Mouse (Mus musculus) heart, embryonic 12.5 days (tissue): ENCODE results near the gene Vwa1. TPM values are rescaled to one million over a fixed set of nuclear protein-coding genes. Genes with fewer than 3 reads are reported as not detected.

Experiments
- microRNA-seq: library from miRNA; unstranded; fragments of <30 nt; microRNA quantifications from one replicate; pipeline ENCODE4, GENCODE M21; 2017
- polyA plus RNA-seq: library from polyadenylated mRNA; unstranded; fragments of >200 nt; fragmentation: Nextera tagmentation; extraction: Ambion mirVana; gene quantifications from 2 replicates; pipeline ENCODE4 v1.2.1, GENCODE M21; 2016

Gene Vwa1
- polyA plus RNA-seq, 1 experiment from 2014 or later, result 1.7 TPM

Small RNAs within 50 kb of the gene (microRNA-seq; reads per million reads assigned to microRNA genes)
- not detected for gene Gm27743

Other genes with a start within 250 kb of the Vwa1 start
- 52.0 and 52.5 TPM in 2 replicates for gene Nadk, start 212.3 kb downstream of the Vwa1 start, polyA plus RNA-seq
- 8.9 and 9.1 TPM in 2 replicates for gene Slc35e2, start 173.3 kb downstream of the Vwa1 start, polyA plus RNA-seq
- 51.8 and 52.3 TPM in 2 replicates for gene Cdk11b, start 149.8 kb downstream of the Vwa1 start, polyA plus RNA-seq
- not detected in 2 replicates for gene Gm10563, start 129.3 kb downstream of the Vwa1 start, polyA plus RNA-seq
- gene Mmp23, start 121.3 kb downstream of the Vwa1 start, polyA plus RNA-seq, result 72.0 and 75.7 TPM in 2 replicates
- gene Mib2, start 105.5 kb downstream of the Vwa1 start, polyA plus RNA-seq, result 21.7 and 22.4 TPM in 2 replicates
- gene Fndc10, start 80.4 kb downstream of the Vwa1 start, polyA plus RNA-seq, result 5.2 and 5.5 TPM in 2 replicates
- gene Ssu72, start 69.9 kb downstream of the Vwa1 start, polyA plus RNA-seq, result 111 and 116 TPM in 2 replicates
- gene Tmem240, start 39.9 kb downstream of the Vwa1 start, polyA plus RNA-seq, result 0.63 and 0.67 TPM in 2 replicates
- 102 and 104 TPM in 2 replicates for gene Atad3a, start 13.6 kb downstream of the Vwa1 start, polyA plus RNA-seq
- gene Tmem88b, start 11.2 kb upstream of the Vwa1 start, polyA plus RNA-seq, result 7.0 and 7.2 TPM in 2 replicates
- gene Ankrd65, start 15.7 kb upstream of the Vwa1 start, polyA plus RNA-seq, result not detected in 2 replicates
- 137 and 151 TPM in 2 replicates for gene Mrpl20, start 28.2 kb upstream of the Vwa1 start, polyA plus RNA-seq
- 137 TPM in 2 replicates for gene Ccnl2, start 37.8 kb upstream of the Vwa1 start, polyA plus RNA-seq
- 128 and 132 TPM in 2 replicates for gene Aurkaip1, start 56.6 kb upstream of the Vwa1 start, polyA plus RNA-seq
- 50.2 and 62.4 TPM in 2 replicates for gene Mxra8, start 65.0 kb upstream of the Vwa1 start, polyA plus RNA-seq
- 9.4 and 10.1 TPM in 2 replicates for gene Dvl1, start 72.7 kb upstream of the Vwa1 start, polyA plus RNA-seq
- gene Tas1r3, start 88.7 kb upstream of the Vwa1 start, polyA plus RNA-seq, result 0.13 and 0.19 TPM in 2 replicates
- gene Cptp, start 94.7 kb upstream of the Vwa1 start, polyA plus RNA-seq, result 9.2 and 10.1 TPM in 2 replicates
- 37.8 and 38.3 TPM in 2 replicates for gene Ints11, start 94.8 kb upstream of the Vwa1 start, polyA plus RNA-seq
- gene Pusl1, start 117.1 kb upstream of the Vwa1 start, polyA plus RNA-seq, result 31.2 and 31.5 TPM in 2 replicates
- 13.8 and 14.2 TPM in 2 replicates for gene Acap3, start 117.1 kb upstream of the Vwa1 start, polyA plus RNA-seq
- 101 and 107 TPM in 2 replicates for gene Ube2j2, start 169.1 kb upstream of the Vwa1 start, polyA plus RNA-seq
- 21.1 and 23.8 TPM in 2 replicates for gene C1qtnf12, start 187.6 kb upstream of the Vwa1 start, polyA plus RNA-seq
- 10.3 and 11.0 TPM in 2 replicates for gene B3galt6, start 218.0 kb upstream of the Vwa1 start, polyA plus RNA-seq
- 138 and 140 TPM in 2 replicates for gene Sdf4, start 218.2 kb upstream of the Vwa1 start, polyA plus RNA-seq
- gene Tnfrsf4, start 239.1 kb upstream of the Vwa1 start, polyA plus RNA-seq, result 0.37 TPM in 1 of 2 replicates, not detected in the other